Mouse (Mus musculus): ENCODE measurements around the gene Ston2. TPM values are rescaled to one million over a fixed set of nuclear protein-coding genes. Genes with fewer than 3 reads are reported as not detected.

Gene Ston2
- polyA plus RNA-seq, 1 experiment from 2014 or later = 7.4 TPM

- Histone ChIP-seq H3K27me3 (no peaks in the 10 kb centered on the region), H3K36me3 (no peaks in the 10 kb centered on the region), H3K4me2 (replicated peaks) (no peak overlapping the region), H3K4me1 (replicated peaks) (peaks cover 9% of the 10 kb centered on the region; the same call in 1 of the 2 replicates), H3K9ac (replicated peaks) (no peak overlapping the region), H3K9me3 (no peaks in the 10 kb centered on the region), H3K4me3 (replicated peaks) (no peak overlapping the region), H3K27ac (no peak overlapping the region)
- WGBS = 81% methylated on average over 7 of the region's 7 CpGs
- no peak for ATAC-seq
These were observed 120.4 kb downstream of the Ston2 start for GRCm38 (mm10) chr12:91667741-91668140.

- H3K36me3 ChIP-seq = no peaks in the 10 kb centered on the region
- WGBS = 91% methylated on average over 3 of the region's 3 CpGs
- ATAC-seq = no peak
- no peak overlapping the region for H3K9ac ChIP-seq (replicated peaks)
- no peak overlapping the region for H3K4me3 ChIP-seq (replicated peaks)
- H3K9me3 ChIP-seq = no peaks in the 10 kb centered on the region
- H3K4me2 ChIP-seq (replicated peaks) = no peak overlapping the region
- H3K27ac ChIP-seq = no peak overlapping the region
- no peaks in the 10 kb centered on the region for H3K27me3 ChIP-seq
- peaks cover 9% of the 10 kb centered on the region; the same call in 1 of the 2 replicates for H3K4me1 ChIP-seq (replicated peaks)
These were observed 121.6 kb downstream of the Ston2 start for GRCm38 (mm10) chr12:91666607-91667006.

DNA sequence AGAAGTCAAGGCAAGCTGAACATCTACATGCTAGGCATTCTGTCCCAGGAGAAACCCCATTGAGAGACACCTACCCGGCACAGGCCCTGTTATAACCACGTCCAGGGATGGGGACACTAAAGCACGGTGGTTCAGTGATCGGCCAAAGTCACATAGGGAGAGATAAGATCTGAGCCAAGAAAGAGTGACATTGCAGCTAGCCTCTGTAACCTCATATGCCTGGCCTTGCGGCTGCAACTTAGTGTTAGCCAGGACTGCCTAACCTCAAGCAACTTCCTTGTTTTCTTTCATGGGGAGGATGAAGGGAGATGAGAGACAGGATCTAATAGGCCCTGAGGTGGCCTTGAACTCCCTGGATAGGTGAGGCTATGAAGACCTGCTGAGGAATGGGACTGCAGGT, 122.8 kb downstream of the Ston2 start:
- Histone ChIP-seq H3K4me3 (replicated peaks) (no peak overlapping the region), H3K9me3 (no peaks in the 10 kb centered on the region), H3K27me3 (no peaks in the 10 kb centered on the region), H3K36me3 (no peaks in the 10 kb centered on the region), H3K4me1 (replicated peaks) (peaks cover 9% of the 10 kb centered on the region; the same call in 1 of the 2 replicates), H3K9ac (replicated peaks) (no peak overlapping the region), H3K27ac (no peak overlapping the region), H3K4me2 (replicated peaks) (no peak overlapping the region)
- 91% methylated on average over 5 of the region's 5 CpGs for WGBS
- ATAC-seq = no peak

- no peak overlapping the region for H3K4me2 ChIP-seq (replicated peaks)
- H3K36me3 ChIP-seq = no peaks in the 10 kb centered on the region
- ATAC-seq = no peak
- no peaks in the 10 kb centered on the region for H3K27me3 ChIP-seq
- H3K4me1 ChIP-seq (replicated peaks) = 0 out of 2 replicates have a peak, but pooled peaks cover 5% of the 10 kb centered on the region
- no peaks in the 10 kb centered on the region for H3K9me3 ChIP-seq
- WGBS = 92% methylated on average over 6 of the region's 6 CpGs
- H3K4me3 ChIP-seq (replicated peaks) = no peak overlapping the region
- H3K27ac ChIP-seq = no peak overlapping the region
- H3K9ac ChIP-seq (replicated peaks) = no peak overlapping the region
These were observed 124.9 kb downstream of the Ston2 start for GRCm38 (mm10) chr12:91663260-91663659.

DNA sequence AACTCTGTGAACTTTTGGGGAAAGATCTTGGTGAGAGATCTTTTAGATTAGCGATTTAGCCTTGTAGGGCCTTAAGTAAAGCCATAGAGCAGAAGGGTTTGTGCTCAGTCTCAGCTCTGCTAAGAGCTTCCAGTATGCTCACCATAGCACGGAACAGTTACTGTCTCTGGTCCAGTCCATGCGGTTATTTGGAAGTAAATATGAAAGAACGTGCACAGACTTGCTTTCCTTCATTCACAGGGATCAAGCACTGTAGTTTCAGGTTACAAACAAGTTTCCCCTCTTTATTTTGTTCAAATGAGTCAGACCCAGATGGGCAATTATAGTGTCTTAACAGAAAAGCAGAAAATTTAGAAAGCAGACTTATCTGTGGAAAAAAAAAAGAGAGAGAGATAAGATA, 125.3 kb downstream of the Ston2 start:
- 90% methylated on average over 4 of the region's 4 CpGs for WGBS
- no peak overlapping the region for H3K27ac ChIP-seq
- no peaks in the 10 kb centered on the region for H3K27me3 ChIP-seq
- H3K4me2 ChIP-seq (replicated peaks) = no peak overlapping the region
- H3K9ac ChIP-seq (replicated peaks) = no peak overlapping the region
- H3K4me1 ChIP-seq (replicated peaks) = 0 out of 2 replicates have a peak, but pooled peaks cover 4% of the 10 kb centered on the region
- no peak overlapping the region for H3K4me3 ChIP-seq (replicated peaks)
- no peak for ATAC-seq
- no peaks in the 10 kb centered on the region for H3K36me3 ChIP-seq
- H3K9me3 ChIP-seq = no peaks in the 10 kb centered on the region

DNA sequence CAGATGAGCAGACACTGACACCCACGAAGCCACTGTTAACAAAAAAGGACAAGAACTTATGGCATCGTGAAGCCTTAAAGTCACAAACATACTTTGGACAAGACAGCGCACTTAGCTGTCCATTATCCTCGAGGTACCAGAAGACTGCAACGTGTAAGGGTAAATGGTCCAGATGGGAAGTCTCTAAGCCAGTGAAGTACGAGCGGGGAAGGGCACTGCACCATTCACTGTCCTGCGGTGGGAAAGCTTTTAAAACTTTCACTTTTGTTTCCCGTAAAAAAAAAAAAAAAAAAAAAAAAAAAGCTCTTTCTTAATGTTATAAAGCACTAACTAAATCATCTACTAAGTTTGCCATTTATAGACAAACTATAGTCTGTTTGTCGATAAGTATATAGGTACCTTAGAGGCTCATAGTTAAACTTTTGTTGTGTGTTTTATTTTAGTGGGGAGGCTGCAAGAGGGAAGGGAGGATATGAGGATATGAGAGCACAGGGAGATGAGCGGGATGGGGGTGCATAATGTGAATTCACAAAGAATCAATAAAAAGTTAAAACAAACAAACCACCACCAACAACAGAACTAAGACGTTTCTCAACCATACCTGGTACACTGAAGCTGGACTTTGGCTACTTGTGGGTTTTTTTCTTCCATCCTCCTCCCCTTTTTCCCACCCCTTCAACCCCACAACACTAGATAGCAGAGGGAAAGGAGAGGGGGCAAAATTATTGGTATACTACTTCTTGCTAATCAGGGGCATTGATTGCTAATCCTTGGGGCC, 127.4 kb downstream of the Ston2 start:
- H3K4me2 ChIP-seq (replicated peaks) = no peak overlapping the region
- H3K4me3 ChIP-seq (replicated peaks) = no peak overlapping the region
- H3K36me3 ChIP-seq = no peaks in the 10 kb centered on the region
- WGBS = 90% methylated on average over 12 of the region's 12 CpGs
- H3K9me3 ChIP-seq = no peaks in the 10 kb centered on the region
- H3K27me3 ChIP-seq = no peaks in the 10 kb centered on the region
- H3K9ac ChIP-seq (replicated peaks) = no peak overlapping the region
- no peak overlapping the region for H3K27ac ChIP-seq
- ATAC-seq = no peak
- no peaks in the 10 kb centered on the region for H3K4me1 ChIP-seq (replicated peaks)

DNA sequence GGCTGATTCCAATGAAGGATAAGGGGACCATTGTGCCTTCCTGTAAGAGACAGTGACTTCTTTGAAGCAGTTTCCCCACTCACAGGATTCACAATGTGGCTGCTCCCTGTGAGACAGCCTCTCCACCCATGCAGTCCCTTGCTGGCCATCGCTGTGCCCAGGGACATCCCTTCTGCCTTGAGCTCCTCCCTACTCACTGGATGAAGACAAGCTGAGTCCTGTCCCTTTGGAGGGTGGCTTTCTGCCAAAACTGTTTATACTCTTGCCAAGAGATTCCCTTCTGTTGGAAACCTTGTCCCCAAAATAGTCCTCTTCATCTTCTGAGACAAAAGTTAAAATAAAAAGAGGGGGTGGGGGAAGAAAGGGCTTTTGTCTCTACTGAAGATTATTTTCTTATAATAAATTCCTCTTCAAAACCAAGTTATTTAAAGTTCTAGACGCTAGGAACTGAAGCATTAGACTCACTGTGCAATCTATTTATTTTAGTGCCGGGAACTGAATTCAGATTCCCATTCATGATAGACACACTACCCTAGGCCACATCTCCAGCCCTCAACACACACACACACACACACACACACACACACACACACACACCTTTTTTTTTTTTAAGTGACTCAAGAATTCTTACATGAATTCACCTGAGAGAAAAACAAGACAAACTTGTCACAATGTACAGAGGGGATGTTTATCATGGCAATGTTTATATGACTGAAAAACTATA, 133.6 kb downstream of the Ston2 start:
- WGBS = 75% methylated on average over 3 of the region's 3 CpGs
- H3K9me3 ChIP-seq = no peaks in the 10 kb centered on the region
- peak; percentile 71 for ATAC-seq

GRCm38 (mm10) chr12:91648426-91648825, 139.8 kb downstream of the Ston2 start:
- no peak overlapping the region for H3K4me2 ChIP-seq (replicated peaks)
- peaks cover 16% of the 10 kb centered on the region for H3K36me3 ChIP-seq
- no peaks in the 10 kb centered on the region for H3K4me1 ChIP-seq (replicated peaks)
- H3K27ac ChIP-seq = no peak overlapping the region
- WGBS = 95% methylated on average over 17 of the region's 17 CpGs
- H3K27me3 ChIP-seq = no peaks in the 10 kb centered on the region
- ATAC-seq = no peak
- H3K4me3 ChIP-seq (replicated peaks) = no peak overlapping the region
- H3K9ac ChIP-seq (replicated peaks) = no peak overlapping the region
- H3K9me3 ChIP-seq = no peaks in the 10 kb centered on the region

More for the DNA sequence above, 133.6 kb downstream of the Ston2 start:
- 0 out of 2 replicates have a peak, but pooled peaks cover 4% of the 10 kb centered on the region for H3K4me1 ChIP-seq (replicated peaks)
- H3K27me3 ChIP-seq = no peaks in the 10 kb centered on the region
- no peaks in the 10 kb centered on the region for H3K36me3 ChIP-seq
- H3K4me2 ChIP-seq (replicated peaks) = no peak overlapping the region
- no peak overlapping the region for H3K9ac ChIP-seq (replicated peaks)
- no peak overlapping the region for H3K4me3 ChIP-seq (replicated peaks)
- 0 out of 2 replicates have a peak overlapping the region, but pooled peaks have one; percentile 35 for H3K27ac ChIP-seq

DNA sequence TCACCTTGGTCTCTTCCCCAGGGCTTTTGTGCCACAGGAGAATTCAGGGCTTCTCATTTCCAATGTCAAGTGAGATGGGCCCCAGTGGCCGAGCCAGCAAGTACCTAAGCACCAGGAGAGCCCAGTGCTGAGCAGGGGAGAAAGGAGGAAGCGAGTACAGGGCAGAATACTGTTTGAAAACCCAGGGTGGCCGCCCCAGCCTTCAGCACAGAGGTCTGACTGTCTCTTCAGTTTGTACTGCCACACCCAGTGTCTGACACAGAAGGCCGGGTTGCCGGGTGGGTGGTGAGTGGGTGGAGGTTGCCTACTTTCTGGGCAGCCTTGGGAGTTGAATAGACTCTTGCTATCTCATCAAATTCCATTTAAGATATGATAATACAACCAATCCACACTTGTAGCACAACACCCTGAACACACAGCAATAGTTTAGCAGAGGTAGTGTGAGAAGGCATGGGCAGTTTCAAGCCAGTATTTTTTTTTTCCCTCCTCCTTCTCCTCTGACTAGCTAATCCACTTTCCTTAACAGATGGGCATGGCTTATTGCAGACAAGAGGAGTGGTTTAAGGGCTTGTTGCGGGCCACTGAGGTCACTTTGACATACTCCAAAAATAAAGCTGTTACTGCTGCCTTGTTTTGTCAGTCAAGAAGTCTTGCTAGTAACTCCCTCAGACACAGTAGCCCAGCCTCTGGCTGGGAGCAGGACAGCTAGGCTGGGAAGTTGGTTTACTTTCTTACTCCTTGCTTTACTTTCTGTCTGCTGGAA, 142.6 kb downstream of the Ston2 start:
- Histone ChIP-seq H3K36me3 (peaks cover 16% of the 10 kb centered on the region), H3K27ac (no peak overlapping the region), H3K4me1 (replicated peaks) (peaks cover 25% of the 10 kb centered on the region), H3K4me3 (replicated peaks) (no peak overlapping the region), H3K27me3 (no peaks in the 10 kb centered on the region), H3K4me2 (replicated peaks) (no peak overlapping the region), H3K9me3 (no peaks in the 10 kb centered on the region), H3K9ac (replicated peaks) (no peak overlapping the region)
- WGBS = 77% methylated on average over 6 of the region's 6 CpGs
- ATAC-seq = no peak

DNA sequence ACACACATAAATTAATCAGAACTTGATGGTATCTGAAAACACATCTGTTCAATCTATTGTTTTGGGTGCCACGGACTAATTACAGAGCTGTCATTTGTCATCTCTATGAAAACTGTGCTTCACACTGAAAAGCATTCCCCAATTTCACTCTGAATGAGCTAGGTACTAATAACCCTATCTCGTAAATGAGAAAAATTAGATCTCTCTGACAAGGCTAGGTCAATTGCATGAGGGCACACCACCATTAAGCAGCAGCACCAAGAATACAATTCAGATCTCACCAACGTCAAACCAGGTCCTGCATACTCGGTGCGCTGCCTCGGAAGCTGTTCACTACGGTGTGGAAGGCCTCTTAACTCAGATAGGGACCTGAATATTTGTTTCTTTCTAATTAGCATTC, 145.0 kb downstream of the Ston2 start:
- Histone ChIP-seq H3K27me3 (no peaks in the 10 kb centered on the region), H3K9me3 (no peaks in the 10 kb centered on the region), H3K4me2 (replicated peaks) (no peak overlapping the region), H3K9ac (replicated peaks) (no peak overlapping the region), H3K4me1 (replicated peaks) (peaks cover 25% of the 10 kb centered on the region), H3K36me3 (peaks cover 12% of the 10 kb centered on the region), H3K27ac (no peak overlapping the region), H3K4me3 (replicated peaks) (no peak overlapping the region)
- WGBS = 68% methylated on average over 7 of the region's 7 CpGs
- ATAC-seq = no peak

GRCm38 (mm10) chr12:91642426-91643093, 145.6 kb downstream of the Ston2 start:
- Histone ChIP-seq H3K27me3 (no peaks in the 10 kb centered on the region), H3K9me3 (no peaks in the 10 kb centered on the region), H3K4me2 (replicated peaks) (no peak overlapping the region), H3K4me3 (replicated peaks) (no peak overlapping the region), H3K9ac (replicated peaks) (no peak overlapping the region), H3K36me3 (peaks cover 5% of the 10 kb centered on the region), H3K4me1 (replicated peaks) (peaks cover 25% of the 10 kb centered on the region), H3K27ac (peak overlapping the region; percentile 74)
- 62% methylated on average over 12 of the region's 12 CpGs for whole genome bisulfite sequencing
- ATAC-seq = 0 out of 2 replicates have a peak, but pooled peaks have one; percentile 32

All from midbrain, embryonic 13.5 days (tissue).